Mouse (Mus musculus) embryonic facial prominence, embryonic 14.5 days (tissue): ENCODE data around the gene Lexm. TPM values are rescaled to one million over a fixed set of nuclear protein-coding genes. Genes with fewer than 3 reads are reported as not detected.

ENCODE experiments used
- ATAC-seq: fragments of 200-750 bp; cut with Nextera tagmentation; 2 replicates; pipeline ENCODE4 v1.8.0; 2017; ENCODE audit warnings: low read depth, moderate number of reproducible peaks, moderate TSS enrichment
- DNase-seq: peaks from one replicate; pipeline ENCODE4 v3.0.0-alpha.2; 2015; ENCODE audit warnings: low spot score
- H3K27ac ChIP-seq: fragments of 300-500 bp; sonication (generic); replicated peaks from 2 replicates; pipeline ENCODE4 v1.5.1; 2014; ENCODE audit warnings: low read depth, mild to moderate bottlenecking, low read length, moderate library complexity
- H3K27me3 ChIP-seq: fragments of 300-500 bp; sonication (generic); replicated peaks from 2 replicates; pipeline ENCODE4 v1.6.1; 2014; ENCODE audit warnings: low read length; ENCODE audit not compliant: control insufficient read depth, insufficient read depth
- H3K36me3 ChIP-seq: fragments of 300-500 bp; sonication (generic); 2 replicates; pipeline ENCODE4 v1.6.1; 2014; ENCODE audit warnings: low read length, mixed read lengths; ENCODE audit not compliant: control insufficient read depth, insufficient read depth
- H3K4me1 ChIP-seq: fragments of 300-500 bp; sonication (generic); 2 replicates; pipeline ENCODE4 v1.6.1; 2014; ENCODE audit warnings: antibody characterized with exemption, low read length; ENCODE audit not compliant: control insufficient read depth, insufficient read depth
- H3K4me2 ChIP-seq: fragments of 300-500 bp; sonication (generic); 2 replicates; pipeline ENCODE4 v1.6.1; 2014; ENCODE audit warnings: low read depth, mild to moderate bottlenecking, low read length, moderate library complexity, mixed read lengths
- H3K4me3 ChIP-seq: fragments of 300-500 bp; sonication (generic); 2 replicates; pipeline ENCODE4 v1.5.1; 2014; ENCODE audit warnings: low read depth, mild to moderate bottlenecking, low read length
- H3K9ac ChIP-seq: fragments of 300-500 bp; sonication (generic); 2 replicates; pipeline ENCODE4 v1.6.1; 2014; ENCODE audit warnings: low read depth, mild to moderate bottlenecking, low read length, moderate library complexity, mixed read lengths
- H3K9me3 ChIP-seq: fragments of 300-500 bp; sonication (generic); 2 replicates; pipeline ENCODE4 v1.6.1; 2016; ENCODE audit warnings: low read length; ENCODE audit not compliant: control insufficient read depth
- WGBS: fragments of 180-500 bp; shearing (Covaris S2); extraction: QIAGEN DNeasy Blood & Tissue Kit; methylation state at CpG from one replicate; pipeline ENCODE4 v1.1.7; 2014; 5-methylcytosine and 5-hydroxymethylcytosine counted together
- polyA plus RNA-seq: library from polyadenylated mRNA; unstranded; fragments of >200 nt; fragmentation: Nextera tagmentation; extraction: Ambion mirVana; gene quantifications from 2 replicates; pipeline ENCODE4 v1.2.1, GENCODE M21; 2014

The Lexm gene
- polyA plus RNA-seq: not detected in 2 replicates

DNA sequence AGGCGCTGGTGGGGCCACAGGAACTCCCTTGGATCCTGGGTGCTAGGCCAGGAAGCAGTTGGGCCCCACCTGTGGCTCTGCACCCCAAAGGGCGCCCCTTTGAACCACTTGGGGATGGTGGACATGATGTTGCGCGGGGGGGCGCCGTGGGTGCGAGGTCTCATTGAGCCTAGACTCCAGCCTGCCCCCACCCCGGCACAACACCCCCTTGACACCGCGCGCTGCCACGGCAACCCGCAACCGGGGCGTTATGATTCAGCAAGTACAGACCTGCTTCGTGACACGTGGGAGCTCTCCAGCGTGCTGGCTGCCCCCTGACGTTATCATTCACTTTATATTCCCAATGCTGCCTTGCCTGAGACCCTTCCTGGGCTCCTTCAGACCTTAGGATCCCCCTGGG lies at the start of gene Lexm:
Gene Lexm (minus strand): TSS at position 186 of the 400 bp plus-strand sequence.
- Histone ChIP-seq H3K4me2 (peak within 1 kb of the TSS; percentile 43), H3K36me3 (no peaks in the 10 kb centered on the region), H3K27ac (no peak within 1 kb of the TSS), H3K27me3 (peaks cover 7% of the 10 kb centered on the region), H3K4me1 (no peaks in the 10 kb centered on the region; the same call in 1 of the 2 replicates), H3K4me3 (peak within 1 kb of the TSS; percentile 15), H3K9ac (no peak within 1 kb of the TSS), H3K9me3 (no peaks in the 10 kb centered on the region)
- ATAC-seq: peak; percentile 34; the same call in 1 of the 2 replicates
- 4% methylated on average over 17 of the region's 19 CpGs for WGBS
- peak; percentile 39 for DNase-seq

DNA sequence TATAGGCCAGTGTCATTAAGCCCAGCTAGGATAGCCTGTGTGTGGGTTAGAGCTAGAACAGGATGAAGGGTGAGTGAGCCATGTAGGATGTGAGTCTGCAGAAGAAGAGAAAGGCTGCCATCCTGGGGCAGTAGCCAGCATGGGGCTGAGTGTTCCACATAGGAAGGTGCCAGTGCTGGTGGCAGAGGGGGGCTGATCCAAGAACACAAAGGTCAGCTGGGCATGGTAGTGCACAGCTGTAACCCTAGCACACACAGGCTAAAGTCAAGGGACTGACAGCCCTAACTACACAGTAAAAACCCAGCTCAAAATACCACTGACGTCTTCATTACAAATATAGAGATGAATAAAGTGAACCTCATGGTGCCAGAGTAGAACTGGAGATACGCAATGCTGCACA lies 49.5 kb upstream of the Lexm start:
- no peaks in the 10 kb centered on the region for H3K4me1 ChIP-seq
- H3K27me3 ChIP-seq: no peaks in the 10 kb centered on the region
- no peak overlapping the region for H3K9ac ChIP-seq
- H3K4me2 ChIP-seq: no peak overlapping the region
- DNase-seq (no peak), ATAC-seq (no peak)
- H3K27ac ChIP-seq: no peak overlapping the region
- WGBS: 94% methylated on average over 2 of the region's 2 CpGs
- peaks cover 100% of the 10 kb centered on the region for H3K36me3 ChIP-seq
- H3K9me3 ChIP-seq: no peaks in the 10 kb centered on the region
- no peak overlapping the region for H3K4me3 ChIP-seq

DNA sequence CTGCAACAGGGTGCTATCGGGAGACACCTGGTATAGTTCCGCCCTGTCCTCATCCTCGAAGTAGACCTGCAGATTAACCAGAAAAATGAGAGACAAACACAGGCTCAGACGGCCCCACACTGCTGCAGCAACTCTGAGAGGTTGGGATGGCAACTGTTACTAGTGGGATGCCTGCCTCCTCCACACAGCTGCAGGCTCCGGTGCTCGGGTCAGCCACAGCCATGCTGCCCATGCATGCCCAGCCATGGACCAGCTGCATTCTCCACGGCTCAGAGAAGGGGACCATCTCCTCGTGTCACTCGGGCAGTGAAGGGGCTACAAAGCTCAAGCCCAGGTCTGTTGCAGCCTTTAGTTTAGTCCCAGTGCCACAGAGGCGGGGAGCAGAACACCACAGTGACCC lies 48.6 kb upstream of the Lexm start:
- Histone ChIP-seq H3K9ac (no peak overlapping the region), H3K36me3 (peaks cover 98% of the 10 kb centered on the region)
- WGBS: 95% methylated on average over 10 of the region's 10 CpGs

DNA sequence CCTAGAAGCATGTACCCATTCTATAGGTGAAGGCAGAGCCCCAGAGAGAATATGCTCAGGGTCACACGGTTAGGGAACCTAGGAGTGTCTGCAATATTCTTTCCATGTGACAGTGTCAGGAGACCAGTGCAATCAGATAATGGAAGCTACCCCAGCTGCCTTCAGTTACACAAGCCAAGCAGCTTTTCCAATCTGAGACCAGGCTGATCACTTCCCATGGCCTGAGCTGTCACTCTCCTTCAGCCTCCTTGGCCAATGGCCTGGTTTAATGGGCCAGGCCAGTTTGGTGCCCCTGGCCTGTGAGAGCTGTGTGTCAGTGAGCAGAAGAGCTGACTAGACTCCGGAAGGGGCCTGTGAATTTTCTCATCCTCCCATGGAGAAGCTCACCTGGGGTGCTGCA lies 48.2 kb upstream of the Lexm start:
- Histone ChIP-seq H3K4me3 (no peak overlapping the region), H3K27me3 (no peaks in the 10 kb centered on the region), H3K27ac (no peak overlapping the region), H3K4me1 (no peaks in the 10 kb centered on the region), H3K9ac (no peak overlapping the region), H3K4me2 (no peak overlapping the region), H3K36me3 (peaks cover 98% of the 10 kb centered on the region), H3K9me3 (no peaks in the 10 kb centered on the region)
- ATAC-seq (no peak), DNase-seq (no peak)
- WGBS: 98% methylated on average over 2 of the region's 2 CpGs

More for the DNA sequence above, 48.6 kb upstream of the Lexm start:
- Histone ChIP-seq H3K4me3 (no peak overlapping the region), H3K27me3 (no peaks in the 10 kb centered on the region), H3K4me1 (no peaks in the 10 kb centered on the region), H3K4me2 (no peak overlapping the region), H3K27ac (no peak overlapping the region), H3K9me3 (no peaks in the 10 kb centered on the region)
- no peak for ATAC-seq
- DNase-seq: no peak

DNA sequence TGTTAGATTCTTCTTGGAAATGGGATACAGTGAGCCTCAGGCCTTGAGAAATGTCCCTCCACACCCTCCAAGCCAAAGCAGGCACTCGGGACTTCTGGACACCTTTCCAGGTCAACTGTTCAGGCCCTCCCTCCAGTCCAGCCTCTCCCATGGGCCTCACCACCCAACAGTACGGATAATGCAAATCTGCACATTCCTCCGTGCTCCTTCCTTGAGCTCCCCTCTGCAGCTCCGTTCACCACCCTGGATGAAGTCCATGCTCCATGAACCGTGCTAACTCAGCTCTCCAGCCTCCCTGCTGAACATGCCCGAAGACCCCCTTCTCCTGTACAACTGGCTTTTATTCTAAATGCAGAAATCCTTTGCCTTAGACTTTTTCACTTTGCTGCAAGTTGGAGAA lies 47.7 kb upstream of the Lexm start:
- Histone ChIP-seq H3K36me3 (peaks cover 98% of the 10 kb centered on the region), H3K27ac (no peak overlapping the region)

GRCm38 (mm10) chr4:106663956-106664470 lies 47.0 kb upstream of the Lexm start:
- no peak overlapping the region for H3K9ac ChIP-seq
- no peaks in the 10 kb centered on the region for H3K27me3 ChIP-seq
- H3K27ac ChIP-seq: no peak overlapping the region
- 92% methylated on average over 5 of the region's 5 CpGs for WGBS
- H3K36me3 ChIP-seq: peaks cover 95% of the 10 kb centered on the region
- H3K9me3 ChIP-seq: no peaks in the 10 kb centered on the region
- no peak for DNase-seq
- H3K4me3 ChIP-seq: no peak overlapping the region
- ATAC-seq: no peak
- H3K4me2 ChIP-seq: no peak overlapping the region
- no peaks in the 10 kb centered on the region for H3K4me1 ChIP-seq

More for the DNA sequence above, 47.7 kb upstream of the Lexm start:
- Histone ChIP-seq H3K4me1 (no peaks in the 10 kb centered on the region), H3K9me3 (no peaks in the 10 kb centered on the region), H3K9ac (no peak overlapping the region), H3K27me3 (no peaks in the 10 kb centered on the region), H3K4me3 (no peak overlapping the region), H3K4me2 (no peak overlapping the region)
- 92% methylated on average over 6 of the region's 6 CpGs for WGBS
- DNase-seq (no peak), ATAC-seq (no peak)

DNA sequence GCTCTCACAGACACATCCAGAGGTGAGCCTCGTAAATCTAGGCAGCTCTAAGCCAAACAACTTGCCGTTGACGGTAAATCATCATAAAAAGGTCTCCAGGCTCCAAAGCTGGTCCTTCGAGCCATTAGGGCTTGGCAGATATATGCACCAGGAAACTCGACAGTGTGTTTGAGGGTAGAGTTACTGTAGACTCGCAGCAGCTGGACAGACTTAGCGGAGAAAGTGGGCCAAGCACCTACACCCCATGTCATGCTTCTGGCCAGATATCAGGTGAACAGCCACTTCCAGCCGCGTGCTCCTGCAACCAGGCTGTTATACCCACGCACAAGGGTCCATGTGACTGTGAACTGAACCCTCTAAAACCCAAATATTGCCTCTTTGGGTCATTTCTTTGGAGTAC lies 38.6 kb upstream of the Lexm start:
- peaks cover 46% of the 10 kb centered on the region for H3K36me3 ChIP-seq
- 88% methylated on average over 10 of the region's 10 CpGs for WGBS
- H3K27me3 ChIP-seq: no peaks in the 10 kb centered on the region
- H3K4me3 ChIP-seq: no peak overlapping the region
- H3K27ac ChIP-seq: no peak overlapping the region
- H3K9ac ChIP-seq: no peak overlapping the region
- H3K4me2 ChIP-seq: no peak overlapping the region
- ATAC-seq (no peak), DNase-seq (no peak)
- H3K4me1 ChIP-seq: peaks cover 8% of the 10 kb centered on the region; the same call in 1 of the 2 replicates
- no peaks in the 10 kb centered on the region for H3K9me3 ChIP-seq

DNA sequence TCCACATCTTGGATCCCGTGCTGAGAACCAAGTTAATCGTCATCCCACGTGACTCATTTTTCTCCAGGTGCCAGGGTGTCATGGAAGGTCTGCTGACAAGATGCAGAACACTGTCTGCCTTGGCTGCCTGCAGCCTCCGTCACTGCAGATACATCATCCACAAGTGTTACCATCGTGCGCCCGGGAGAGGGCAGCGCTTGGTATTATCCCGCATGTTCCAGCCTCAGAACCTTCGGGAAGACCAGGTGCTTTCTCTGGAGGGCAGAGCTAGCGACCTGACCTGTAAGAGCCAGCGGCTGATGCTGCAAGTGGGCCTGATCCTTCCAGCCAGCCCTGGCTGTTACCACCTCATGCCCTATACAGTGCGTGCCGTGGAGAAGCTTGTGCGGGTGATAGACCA lies 36.0 kb upstream of the Lexm start:
- Histone ChIP-seq H3K9ac (no peak overlapping the region), H3K27me3 (no peaks in the 10 kb centered on the region), H3K4me2 (no peak overlapping the region), H3K36me3 (peaks cover 29% of the 10 kb centered on the region), H3K27ac (no peak overlapping the region), H3K4me3 (no peak overlapping the region), H3K9me3 (no peaks in the 10 kb centered on the region), H3K4me1 (peaks cover 8% of the 10 kb centered on the region; the same call in 1 of the 2 replicates)
- DNase-seq (no peak), ATAC-seq (no peak)
- 91% methylated on average over 15 of the region's 15 CpGs for WGBS

DNA sequence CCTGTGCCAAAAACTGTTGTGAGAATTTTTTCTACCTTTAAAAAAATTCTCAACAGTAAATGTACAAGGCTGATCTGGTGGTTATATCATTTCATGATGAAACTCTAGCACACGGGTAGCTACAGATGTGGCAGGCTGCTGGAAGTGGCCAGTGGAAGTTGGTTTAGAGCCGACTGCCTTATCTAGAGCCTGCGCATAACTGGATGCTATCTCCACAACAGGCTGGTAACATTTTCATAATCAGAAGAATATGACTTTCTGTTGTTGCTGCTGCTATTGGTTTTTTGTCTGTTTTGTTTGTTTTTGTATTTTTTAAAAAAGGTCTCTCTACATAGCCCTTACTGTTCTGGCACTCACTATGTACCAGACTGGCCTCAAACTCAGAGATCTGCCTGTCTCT lies 35.5 kb upstream of the Lexm start:
- DNase-seq (no peak), ATAC-seq (no peak)
- Histone ChIP-seq H3K27ac (no peak overlapping the region), H3K4me1 (peaks cover 8% of the 10 kb centered on the region; the same call in 1 of the 2 replicates), H3K9ac (no peak overlapping the region), H3K9me3 (no peaks in the 10 kb centered on the region), H3K36me3 (peaks cover 28% of the 10 kb centered on the region), H3K4me3 (no peak overlapping the region), H3K27me3 (no peaks in the 10 kb centered on the region), H3K4me2 (no peak overlapping the region)
- WGBS: 90% methylated on average over 3 of the region's 3 CpGs
